Comparison of ENCODE assay signal across 9 mouse cellular contexts in genomic region chr2:50150203-50150590, GRCm38 (mm10).
DNase-seq lines count a peak whose midpoint lies in the region; ATAC-seq and TF ChIP-seq lines count a peak whose summit lies in the region.
"Had no signal": no experiment of that assay in that cellular context is flagged by ENCODE, and none has a peak within 500 bp of the region (broad histone marks: within the 10 kb centered on the region; RNA-seq: fewer than 3 reads in every experiment).

No protein-coding gene starts in this region.

- no peak for TF ChIP-seq EP300 in heart, adult 2 months (IDR thresholded peaks at IDR 0.05; ENCODE audit: insufficient read depth, low read depth, low read length)

- H3K36me3 ChIP-seq in heart, embryonic 10.5 days: no peaks in the 10 kb centered on the region
- no peaks in the 10 kb centered on the region for H3K36me3 ChIP-seq in heart, adult 2 months (ENCODE audit: control insufficient read depth, insufficient read depth, low read length)
- no peaks in the 10 kb centered on the region for H3K36me3 ChIP-seq in intestine, embryonic 15.5 days
- H3K36me3 ChIP-seq in midbrain, embryonic 16.5 days (ENCODE audit: control insufficient read depth, insufficient read depth, low read length): no peaks in the 10 kb centered on the region

- intact Hi-C loops in heart, adult 2 months (cut with DNase I): no loop called here

- H3K9me3 ChIP-seq in heart, embryonic 10.5 days: no peaks in the 10 kb centered on the region
- H3K9me3 ChIP-seq in intestine, embryonic 15.5 days: no peaks in the 10 kb centered on the region
- H3K9me3 ChIP-seq in midbrain, embryonic 16.5 days (replicated peaks; ENCODE audit: control insufficient read depth, low read length, poor library complexity, severe bottlenecking): no peaks in the 10 kb centered on the region

- H3K4me2 ChIP-seq in intestine, embryonic 15.5 days (replicated peaks): peak overlapping the region; percentile 26; the same call in 1 of the 2 replicates
- H3K4me2 ChIP-seq in midbrain, embryonic 16.5 days (ENCODE audit: low read length): no peak overlapping the region

- WGBS in heart, embryonic 10.5 days: 53% methylated on average over 7 of the region's 7 CpGs
- 81% methylated on average over 7 of the region's 7 CpGs for WGBS in heart, adult 2 months
- 73% methylated on average over 7 of the region's 7 CpGs for WGBS in intestine, embryonic 15.5 days
- 80% methylated on average over 7 of the region's 7 CpGs for WGBS in midbrain, embryonic 16.5 days

- no peak overlapping the region for H3K4me3 ChIP-seq in heart, embryonic 10.5 days
- H3K4me3 ChIP-seq in heart, adult 2 months: no peak overlapping the region
- no peak overlapping the region for H3K4me3 ChIP-seq in intestine, embryonic 15.5 days (replicated peaks)
- H3K4me3 ChIP-seq in midbrain, embryonic 16.5 days (ENCODE audit: low read depth, low read length): no peak overlapping the region

- no peaks in the 10 kb centered on the region for H3K27me3 ChIP-seq in heart, embryonic 10.5 days (ENCODE audit: insufficient read depth, poor library complexity, severe bottlenecking)
- no peaks in the 10 kb centered on the region for H3K27me3 ChIP-seq in heart, adult 2 months (ENCODE audit: control insufficient read depth, insufficient read depth, low read length)
- no peaks in the 10 kb centered on the region for H3K27me3 ChIP-seq in intestine, embryonic 15.5 days (replicated peaks)
- no peaks in the 10 kb centered on the region for H3K27me3 ChIP-seq in midbrain, embryonic 16.5 days (ENCODE audit: control insufficient read depth, insufficient read depth, low read depth, low read length)

- peaks cover 26% of the 10 kb centered on the region for H3K4me1 ChIP-seq in heart, embryonic 10.5 days
- H3K4me1 ChIP-seq in heart, adult 2 months (ENCODE audit: control insufficient read depth, insufficient read depth, low read length): no peaks in the 10 kb centered on the region
- no peaks in the 10 kb centered on the region; the same call in 1 of the 2 replicates for H3K4me1 ChIP-seq in intestine, embryonic 15.5 days (replicated peaks)
- H3K4me1 ChIP-seq in midbrain, embryonic 16.5 days (ENCODE audit: control insufficient read depth, insufficient read depth, low read length): no peaks in the 10 kb centered on the region

- peak; percentile 88 for ATAC-seq in intestine, embryonic 15.5 days
- ATAC-seq in midbrain, embryonic 16.5 days: peak; percentile 66
- ATAC-seq in monocyte, adult 5-6 weeks (replicated peaks; ENCODE audit: insufficient number of reproducible peaks, low FRiP score, low TSS enrichment, poor library complexity, severe bottlenecking): no peak
- ATAC-seq in megakaryocyte-erythroid progenitor cell, adult 5-6 weeks (replicated peaks; ENCODE audit: low FRiP score, low TSS enrichment, poor library complexity, severe bottlenecking): no peak

- peak; percentile 79 for DNase-seq in heart, embryonic 10.5 days (ENCODE audit: low spot score)
- DNase-seq in heart, adult 2 months: no peak
- DNase-seq in brain, adult 2 months (ENCODE audit: low read depth, low spot score): peak; percentile 27
- no peak for DNase-seq in embryo, embryonic 10.5 days (ENCODE audit: low spot score)

- no peak for TF ChIP-seq POLR2A in heart, adult 2 months (IDR thresholded peaks at IDR 0.05; ENCODE audit: insufficient read depth, low read depth, low read length)

- no peak for TF ChIP-seq CTCF in heart, adult 2 months (IDR thresholded peaks at IDR 0.05)

- H3K9ac ChIP-seq in heart, adult 2 months (ENCODE audit: low read depth, low read length): no peak overlapping the region
- H3K9ac ChIP-seq in intestine, embryonic 15.5 days: no peak overlapping the region
- H3K9ac ChIP-seq in midbrain, embryonic 16.5 days (ENCODE audit: low read depth, low read length): no peak overlapping the region

- no peaks in the 10 kb centered on the region for H3K79me2 ChIP-seq in heart, adult 2 months (replicated peaks; ENCODE audit: control insufficient read depth, insufficient read depth, low read length)

- H3K27ac ChIP-seq in heart, embryonic 10.5 days: no peak overlapping the region
- no peak overlapping the region for H3K27ac ChIP-seq in heart, adult 2 months
- peak overlapping the region; percentile 8 for H3K27ac ChIP-seq in intestine, embryonic 15.5 days
- H3K27ac ChIP-seq in midbrain, embryonic 16.5 days (ENCODE audit: low read length): no peak overlapping the region
- H3K27ac ChIP-seq: macrophage had no signal

Comparison
In these comparisons a context has a peak if more than half of its experiments do, and no peak if none do; other contexts are left out.
1. DNase-seq: peak in heart, embryonic 10.5 days (single experiment) and brain, adult 2 months (single experiment); none in heart, adult 2 months (0 of 2) and embryo, embryonic 10.5 days (single experiment).
2. ATAC-seq: peak in intestine, embryonic 15.5 days (single experiment) and midbrain, embryonic 16.5 days (single experiment); none in monocyte, adult 5-6 weeks (single experiment) and megakaryocyte-erythroid progenitor cell, adult 5-6 weeks (single experiment).